Mouse (Mus musculus) limb, embryonic 14.5 days (tissue): ENCODE data around the gene Lbh. TPM values are rescaled to one million over a fixed set of nuclear protein-coding genes. Genes with fewer than 3 reads are reported as not detected.
A peak's percentile ranks its signal among the peaks of the same experiment; 100 is the strongest.

Experiments used
- ATAC-seq: fragments of 200-750 bp; cut with Nextera tagmentation; 2 replicates; pipeline ENCODE4 v1.8.0; 2017; ENCODE audit warnings: low read depth, moderate number of reproducible peaks, moderate TSS enrichment; ENCODE audit not compliant: low FRiP score
- DNase-seq: peaks from one replicate; pipeline ENCODE4 v3.0.0-alpha.2; 2015; ENCODE audit warnings: low spot score
- H3K27ac ChIP-seq: fragments of 300-500 bp; sonication (generic); replicated peaks from 2 replicates; pipeline ENCODE4 v1.5.1; 2014; ENCODE audit warnings: low read depth, mild to moderate bottlenecking, low read length, moderate library complexity, mixed read lengths
- H3K27me3 ChIP-seq: fragments of 300-500 bp; sonication (generic); 2 replicates; pipeline ENCODE4 v1.6.1; 2014; ENCODE audit warnings: low read length, mixed read lengths; ENCODE audit not compliant: control insufficient read depth, insufficient read depth
- H3K36me3 ChIP-seq: fragments of 300-500 bp; sonication (generic); 2 replicates; pipeline ENCODE4 v1.6.1; 2014; ENCODE audit warnings: mild to moderate bottlenecking, low read length, moderate library complexity, mixed read lengths; ENCODE audit not compliant: control insufficient read depth, insufficient read depth
- H3K4me1 ChIP-seq: fragments of 300-500 bp; sonication (generic); 2 replicates; pipeline ENCODE4 v1.6.1; 2014; ENCODE audit warnings: antibody characterized with exemption, low read length, mixed read lengths; ENCODE audit not compliant: control insufficient read depth, insufficient read depth
- H3K4me2 ChIP-seq: fragments of 300-500 bp; sonication (generic); replicated peaks from 2 replicates; pipeline ENCODE4 v1.6.1; 2014; ENCODE audit warnings: low read depth, mild to moderate bottlenecking, low read length, moderate library complexity; ENCODE audit not compliant: severe bottlenecking
- H3K4me3 ChIP-seq: fragments of 300-500 bp; sonication (generic); replicated peaks from 2 replicates; pipeline ENCODE4 v1.5.1; 2014; ENCODE audit warnings: low read length
- H3K9ac ChIP-seq: fragments of 300-500 bp; sonication (generic); 2 replicates; pipeline ENCODE4 v1.6.1; 2014; ENCODE audit warnings: mild to moderate bottlenecking, low read depth, low read length, moderate library complexity; ENCODE audit not compliant: severe bottlenecking
- H3K9me3 ChIP-seq: fragments of 300-500 bp; sonication (generic); 2 replicates; pipeline ENCODE4 v1.6.1; 2016; ENCODE audit warnings: low read length; ENCODE audit not compliant: control insufficient read depth
- POLR2A ChIP-seq: fragments of 200-500 bp; IDR thresholded peaks from 2 replicates; pipeline ENCODE4 v1.8.0; 2012; ENCODE audit warnings: inconsistent platforms, mild to moderate bottlenecking, moderate library complexity, borderline replicate concordance; ENCODE audit not compliant: insufficient read depth, insufficient read length; ENCODE audit errors: extremely low read depth
- WGBS: fragments of 180-500 bp; shearing (Covaris S2); extraction: QIAGEN DNeasy Blood & Tissue Kit; methylation state at CpG from one replicate; pipeline ENCODE4 v1.1.7; 2014; 5-methylcytosine and 5-hydroxymethylcytosine counted together
- polyA plus RNA-seq, 2 experiments: library from polyadenylated mRNA; depleted of rRNA in 1 of 2; stranded (reverse) in 1 of 2; unstranded in 1 of 2; fragments of >200 nt; fragmentation: Nextera tagmentation in 1 of 2; extraction: Ambion mirVana in 1 of 2; gene quantifications; 2 replicates each; pipeline versions ENCODE4 v1.2.1 to v1.2.3; 2012 to 2014

Gene Lbh
- polyA plus RNA-seq, 2 experiments, result 3.9 to 55.3 TPM

DNA sequence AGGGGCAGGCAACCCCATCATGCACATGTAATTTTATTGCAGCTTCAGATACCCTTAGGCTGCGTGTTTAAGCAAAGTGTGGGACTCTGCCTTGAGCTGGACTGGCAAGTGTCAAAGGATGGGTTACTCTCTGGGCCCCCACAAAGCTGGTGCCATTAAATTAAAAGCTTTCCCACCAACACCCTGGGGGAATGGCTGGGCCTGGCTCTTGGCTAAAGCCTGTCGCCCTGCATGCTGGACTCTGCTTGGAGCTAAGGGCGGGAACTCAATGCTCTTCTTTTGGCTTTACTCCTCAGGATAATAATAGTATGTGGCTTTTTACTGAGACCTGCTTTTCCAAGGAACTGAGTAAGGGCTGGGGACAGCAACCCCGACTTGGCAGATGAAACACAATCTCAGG, 5.2 kb downstream of the Lbh start:
- Histone ChIP-seq H3K9me3 (no peaks in the 10 kb centered on the region), H3K27me3 (no peaks in the 10 kb centered on the region), H3K4me3 (no peak overlapping the region), H3K4me1 (peaks cover 43% of the 10 kb centered on the region), H3K27ac (no peak overlapping the region), H3K9ac (no peak overlapping the region), H3K36me3 (peaks cover 49% of the 10 kb centered on the region), H3K4me2 (no peak overlapping the region)
- no peak for TF ChIP-seq POLR2A
- ATAC-seq (no peak), DNase-seq (no peak)
- WGBS, result 75% methylated on average over 4 of the region's 4 CpGs

GRCm38 (mm10) chr17:72924295-72924694, 6.2 kb downstream of the Lbh start:
- no peak for DNase-seq
- no peaks in the 10 kb centered on the region for H3K27me3 ChIP-seq
- TF ChIP-seq POLR2A, result no peak
- H3K27ac ChIP-seq, result no peak overlapping the region
- no peaks in the 10 kb centered on the region for H3K9me3 ChIP-seq
- peaks cover 41% of the 10 kb centered on the region for H3K4me1 ChIP-seq
- H3K36me3 ChIP-seq, result peaks cover 49% of the 10 kb centered on the region
- ATAC-seq, result no peak
- 67% methylated on average over 8 of the region's 8 CpGs for WGBS
- no peak overlapping the region for H3K9ac ChIP-seq
- no peak overlapping the region for H3K4me2 ChIP-seq
- no peak overlapping the region for H3K4me3 ChIP-seq

GRCm38 (mm10) chr17:72925111-72925510, 7.0 kb downstream of the Lbh start:
- H3K27ac ChIP-seq, result no peak overlapping the region
- no peak for ATAC-seq
- TF ChIP-seq POLR2A, result no peak
- no peak overlapping the region for H3K9ac ChIP-seq
- no peak overlapping the region for H3K4me3 ChIP-seq
- H3K36me3 ChIP-seq, result peaks cover 50% of the 10 kb centered on the region
- H3K9me3 ChIP-seq, result no peaks in the 10 kb centered on the region
- DNase-seq, result no peak
- H3K4me1 ChIP-seq, result peaks cover 35% of the 10 kb centered on the region
- 87% methylated on average over 6 of the region's 6 CpGs for WGBS
- H3K27me3 ChIP-seq, result no peaks in the 10 kb centered on the region
- H3K4me2 ChIP-seq, result no peak overlapping the region

DNA sequence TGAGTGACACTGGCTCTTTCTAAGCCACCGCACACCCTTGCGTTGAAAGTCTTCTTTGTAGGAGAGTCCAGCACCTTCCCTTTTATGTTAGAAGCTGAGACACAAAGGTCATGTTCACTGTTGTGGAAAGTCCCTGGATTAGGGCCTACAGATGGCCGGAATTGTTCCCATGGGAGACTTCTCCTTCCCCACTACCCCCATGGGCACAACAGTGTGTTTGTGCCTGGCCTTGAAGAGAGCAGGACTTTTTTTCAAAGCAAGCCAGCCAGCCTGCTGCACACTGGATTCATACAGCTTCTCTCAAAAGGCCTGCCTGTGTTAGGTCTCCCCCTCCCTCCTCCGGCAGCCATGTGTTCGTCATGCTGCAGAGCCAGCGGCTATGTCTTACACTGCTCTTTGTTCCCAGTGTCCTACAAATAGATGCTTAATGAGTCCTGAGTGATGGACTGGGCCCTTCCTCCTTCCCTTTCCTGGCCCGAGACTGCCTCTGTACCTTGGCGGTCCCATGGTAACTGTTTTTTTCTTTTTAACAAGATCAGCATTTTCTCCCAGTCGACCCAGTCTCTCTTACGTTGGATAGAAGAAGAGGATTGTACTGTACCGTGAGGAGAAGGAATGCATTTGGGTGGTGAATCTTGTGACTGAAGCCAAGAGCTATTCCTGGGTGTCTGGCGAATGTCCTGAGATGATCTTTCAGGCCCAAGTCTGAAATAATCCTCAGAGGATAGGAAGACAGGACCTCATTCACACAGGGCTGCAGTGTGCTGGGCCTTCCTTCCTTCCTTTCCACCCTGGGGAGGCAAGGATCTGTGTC, 7.9 kb downstream of the Lbh start:
- no peak overlapping the region; the same call in 1 of the 2 replicates for H3K27ac ChIP-seq
- DNase-seq (peak; percentile 49), ATAC-seq (peak; percentile 72)
- H3K4me2 ChIP-seq, result no peak overlapping the region
- no peak overlapping the region for H3K9ac ChIP-seq
- H3K4me1 ChIP-seq, result peaks cover 26% of the 10 kb centered on the region
- H3K27me3 ChIP-seq, result no peaks in the 10 kb centered on the region
- H3K36me3 ChIP-seq, result peaks cover 57% of the 10 kb centered on the region
- WGBS, result 59% methylated on average over 12 of the region's 12 CpGs
- H3K4me3 ChIP-seq, result no peak overlapping the region
- H3K9me3 ChIP-seq, result no peaks in the 10 kb centered on the region
- TF ChIP-seq POLR2A, result no peak

DNA sequence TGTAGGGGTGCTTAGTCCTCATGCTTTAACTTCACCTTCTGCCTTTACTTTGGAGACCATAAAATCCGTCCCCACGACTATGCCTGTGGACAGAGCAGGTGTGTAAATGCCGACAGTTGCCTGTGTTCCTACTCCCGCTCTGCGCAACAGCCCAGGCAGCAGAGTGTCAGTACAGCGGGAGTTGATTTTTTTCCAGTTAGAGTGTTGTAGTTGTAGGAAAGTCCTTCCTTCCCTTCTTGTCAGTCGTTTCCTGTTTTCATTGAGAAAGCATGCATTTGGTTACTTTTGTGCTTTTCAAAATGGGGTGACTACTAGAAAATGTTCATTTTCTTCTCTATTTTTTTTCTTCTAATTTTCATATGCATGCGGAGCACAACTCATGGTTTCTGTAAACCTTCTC, 8.9 kb downstream of the Lbh start:
- no peak for ATAC-seq
- TF ChIP-seq POLR2A, result no peak
- Histone ChIP-seq H3K4me3 (no peak overlapping the region), H3K4me1 (peaks cover 19% of the 10 kb centered on the region), H3K9me3 (peaks cover under 1% of the 10 kb centered on the region; the same call in 1 of the 2 replicates), H3K9ac (no peak overlapping the region), H3K27ac (no peak overlapping the region), H3K4me2 (no peak overlapping the region), H3K27me3 (no peaks in the 10 kb centered on the region), H3K36me3 (peaks cover 50% of the 10 kb centered on the region)
- no peak for DNase-seq
- 73% methylated on average over 8 of the region's 8 CpGs for WGBS
